Mouse (Mus musculus) small intestine, adult 2 months (tissue): ENCODE results near the gene Mfsd4b2.

Experiments
- CTCF ChIP-seq: fragments of 200-500 bp; IDR thresholded peaks from 2 replicates; pipeline ENCODE4 v1.5.1; 2012; ENCODE audit warnings: low read depth, mild to moderate bottlenecking, control low read depth, inconsistent platforms, low read length, moderate library complexity, mixed read lengths; ENCODE audit not compliant: insufficient replicate concordance, insufficient read length; ENCODE audit errors: extremely low read depth
- POLR2A ChIP-seq: fragments of 200-500 bp; IDR thresholded peaks from 2 replicates; pipeline ENCODE4 v1.6.1; 2012; ENCODE audit warnings: low read depth, mild to moderate bottlenecking, control low read depth, inconsistent platforms, low read length, moderate library complexity

GRCm38 (mm10) chr10:39926616-39927139 lies at the start of gene Mfsd4b2:
- TF ChIP-seq CTCF (no peak), POLR2A (peak; percentile 54; the same call in 1 of the 2 replicates)
